ENCODE assay signal across 20 mouse cellular contexts in genomic region chr11:51035951-51036350, GRCm38 (mm10). TPM values are rescaled to one million over a fixed set of nuclear protein-coding genes. Genes with fewer than 3 reads are reported as not detected.
DNase-seq lines count a peak whose midpoint lies in the region; ATAC-seq lines count a peak whose summit lies in the region.
"Had no signal": no experiment of that assay in that cellular context is flagged by ENCODE, and none has a peak within 500 bp of the region (broad histone marks: within the 10 kb centered on the region; RNA-seq: fewer than 3 reads in every experiment).

No protein-coding gene starts in this region.

- H3K4me3 ChIP-seq in forebrain, embryonic 13.5 days, result no peak overlapping the region
- H3K4me3 ChIP-seq: embryonic facial prominence, embryonic 15.5 days; forebrain, embryonic 12.5 days; intestine, embryonic 15.5 days; limb, embryonic 13.5 days had no signal

- no peaks in the 10 kb centered on the region for H3K27me3 ChIP-seq in forebrain, embryonic 13.5 days
- H3K27me3 ChIP-seq: embryonic facial prominence, embryonic 15.5 days; forebrain, embryonic 12.5 days; intestine, embryonic 15.5 days; limb, embryonic 13.5 days had no signal

- intact Hi-C loops in left cerebral cortex, postnatal 14 days (cut with DNase I), result no loop called here

- DNase-seq in kidney, adult 8-10 months, result peak; percentile 22 to 51
- DNase-seq in kidney, adult 11 months, result no peak
- DNase-seq in testis, postnatal 10 days (ENCODE audit: low spot score), result peak; percentile 54
- DNase-seq in testis, postnatal 14 days (ENCODE audit: low spot score), result no peak
- peak; percentile 77 to 91 for DNase-seq in adrenal gland, postnatal 36 days
- DNase-seq in left cerebral cortex, postnatal 14 days (ENCODE audit: low spot score in 2 of 2), result no peak
- DNase-seq: right cerebral cortex, postnatal 4 days; thymus, postnatal 36 days had no signal

- no peaks in the 10 kb centered on the region for H3K36me3 ChIP-seq in forebrain, embryonic 13.5 days (ENCODE audit: poor library complexity, severe bottlenecking)
- H3K36me3 ChIP-seq: embryonic facial prominence, embryonic 15.5 days; forebrain, embryonic 12.5 days; intestine, embryonic 15.5 days; limb, embryonic 13.5 days had no signal

- H3K9ac ChIP-seq in forebrain, embryonic 13.5 days, result no peak overlapping the region
- H3K9ac ChIP-seq: embryonic facial prominence, embryonic 15.5 days; forebrain, embryonic 12.5 days; intestine, embryonic 15.5 days; limb, embryonic 13.5 days had no signal

- 91% methylated on average over 2 of the region's 2 CpGs for WGBS in forebrain, embryonic 13.5 days

- no peak overlapping the region for H3K4me2 ChIP-seq in forebrain, embryonic 13.5 days
- H3K4me2 ChIP-seq: embryonic facial prominence, embryonic 15.5 days; forebrain, embryonic 12.5 days; intestine, embryonic 15.5 days; limb, embryonic 13.5 days had no signal

- ATAC-seq in forebrain, embryonic 13.5 days, result no peak
- ATAC-seq: activated CD4-positive, CD25-positive, alpha-beta regulatory T cell, adult 4 months; intestine, embryonic 15.5 days had no signal

- no peak overlapping the region for H3K27ac ChIP-seq in forebrain, embryonic 13.5 days
- H3K27ac ChIP-seq: embryonic facial prominence, embryonic 15.5 days; forebrain, embryonic 12.5 days; intestine, embryonic 15.5 days; limb, embryonic 13.5 days had no signal

- H3K9me3 ChIP-seq in forebrain, embryonic 13.5 days (replicated peaks), result no peaks in the 10 kb centered on the region
- H3K9me3 ChIP-seq: embryonic facial prominence, embryonic 15.5 days; forebrain, embryonic 12.5 days; intestine, embryonic 15.5 days; limb, embryonic 13.5 days had no signal

- no peaks in the 10 kb centered on the region for H3K4me1 ChIP-seq in forebrain, embryonic 13.5 days
- H3K4me1 ChIP-seq: embryonic facial prominence, embryonic 15.5 days; forebrain, embryonic 12.5 days; intestine, embryonic 15.5 days; limb, embryonic 13.5 days had no signal

RNA-seq across cellular contexts. Expression of gene Olfr1375, which starts 12.0 kb away (rescaled TPM):
- not detected for total RNA-seq in adrenal gland, postnatal 36 days (2021)
- not detected in 2 replicates for polyA plus RNA-seq in forebrain, embryonic 13.5 days (2015; fragmentation: Nextera tagmentation; extraction: Ambion mirVana)
- not detected for total RNA-seq in left cerebral cortex, postnatal 14 days (2021)
- total RNA-seq: granulocyte monocyte progenitor cell, adult 5-6 weeks; heart, postnatal 36 days; layer of hippocampus, postnatal 14 days had no signal
- polyA plus RNA-seq: activated CD4-positive, CD25-positive, alpha-beta regulatory T cell, adult 4 months; cortical plate, adult 2 months; embryonic facial prominence, embryonic 15.5 days; forebrain, embryonic 12.5 days; intestine, embryonic 15.5 days; limb, embryonic 13.5 days; lung, embryonic 16.5 days; stomach, embryonic 14.5 days had no signal

RNA-seq across cellular contexts. Expression of gene Olfr54, which starts 21.9 kb away (rescaled TPM):
- total RNA-seq in adrenal gland, postnatal 36 days (2021), result under 1 TPM; 0.33 to 0.76 TPM
- polyA plus RNA-seq in forebrain, embryonic 13.5 days (2015; fragmentation: Nextera tagmentation; extraction: Ambion mirVana), result not detected in 2 replicates
- not detected for total RNA-seq in left cerebral cortex, postnatal 14 days (2021)
- total RNA-seq: granulocyte monocyte progenitor cell, adult 5-6 weeks; heart, postnatal 36 days; layer of hippocampus, postnatal 14 days had no signal
- polyA plus RNA-seq: cortical plate, adult 2 months; forebrain, embryonic 12.5 days; intestine, embryonic 15.5 days; limb, embryonic 13.5 days; lung, embryonic 16.5 days; stomach, embryonic 14.5 days had no signal

RNA-seq across cellular contexts. Expression of gene Zfp354a, which starts 23.1 kb away (rescaled TPM):
- total RNA-seq in adrenal gland, postnatal 36 days (2021), result 1 to 10 TPM; 4.8 to 6.4 TPM
- polyA plus RNA-seq in forebrain, embryonic 13.5 days (2015; fragmentation: Nextera tagmentation; extraction: Ambion mirVana), result 10.0 and 11.5 TPM in 2 replicates
- 10 to 100 TPM in 1 of 2 experiments, 1 to 10 TPM in 1; 7.9 to 10.6 TPM for total RNA-seq in left cerebral cortex, postnatal 14 days (2021)
- total RNA-seq: granulocyte monocyte progenitor cell, adult 5-6 weeks had no signal
- polyA plus RNA-seq: activated CD4-positive, CD25-positive, alpha-beta regulatory T cell, adult 4 months had no signal

RNA-seq across cellular contexts. Expression of gene Olfr51, which starts 32.6 kb away (rescaled TPM):
- not detected for total RNA-seq in adrenal gland, postnatal 36 days (2021)
- not detected in 2 replicates for polyA plus RNA-seq in forebrain, embryonic 13.5 days (2015; fragmentation: Nextera tagmentation; extraction: Ambion mirVana)
- total RNA-seq in left cerebral cortex, postnatal 14 days (2021), result not detected
- total RNA-seq: granulocyte monocyte progenitor cell, adult 5-6 weeks; heart, postnatal 36 days; layer of hippocampus, postnatal 14 days had no signal
- polyA plus RNA-seq: activated CD4-positive, CD25-positive, alpha-beta regulatory T cell, adult 4 months; cortical plate, adult 2 months; embryonic facial prominence, embryonic 15.5 days; forebrain, embryonic 12.5 days; intestine, embryonic 15.5 days; limb, embryonic 13.5 days; lung, embryonic 16.5 days; stomach, embryonic 14.5 days had no signal

RNA-seq across cellular contexts. Expression of gene Olfr1377, which starts 54.2 kb away (rescaled TPM):
- total RNA-seq in adrenal gland, postnatal 36 days (2021), result not detected
- not detected in 2 replicates for polyA plus RNA-seq in forebrain, embryonic 13.5 days (2015; fragmentation: Nextera tagmentation; extraction: Ambion mirVana)
- not detected for total RNA-seq in left cerebral cortex, postnatal 14 days (2021)
- total RNA-seq: granulocyte monocyte progenitor cell, adult 5-6 weeks; heart, postnatal 36 days; layer of hippocampus, postnatal 14 days had no signal
- polyA plus RNA-seq: activated CD4-positive, CD25-positive, alpha-beta regulatory T cell, adult 4 months; cortical plate, adult 2 months; forebrain, embryonic 12.5 days; intestine, embryonic 15.5 days; limb, embryonic 13.5 days; lung, embryonic 16.5 days; stomach, embryonic 14.5 days had no signal

Comparison
In these comparisons a context has a peak if more than half of its experiments do, and no peak if none do; other contexts are left out.
1. DNase-seq: peak in kidney, adult 8-10 months (2 of 2), testis, postnatal 10 days (single experiment) and adrenal gland, postnatal 36 days (2 of 2); none in kidney, adult 11 months (single experiment), testis, postnatal 14 days (single experiment) and left cerebral cortex, postnatal 14 days (0 of 2).